Mouse (Mus musculus) cerebral cortex, adult 2 months (tissue): Measurements from ENCODE around the gene Gabarapl1.

Experiments
- WGBS: fragments of 180-500 bp; shearing (Covaris S2); methylation state at CpG from one replicate; pipeline ENCODE4 v1.1.7; 2018; 5-methylcytosine and 5-hydroxymethylcytosine counted together

Gene Gabarapl1

DNA sequence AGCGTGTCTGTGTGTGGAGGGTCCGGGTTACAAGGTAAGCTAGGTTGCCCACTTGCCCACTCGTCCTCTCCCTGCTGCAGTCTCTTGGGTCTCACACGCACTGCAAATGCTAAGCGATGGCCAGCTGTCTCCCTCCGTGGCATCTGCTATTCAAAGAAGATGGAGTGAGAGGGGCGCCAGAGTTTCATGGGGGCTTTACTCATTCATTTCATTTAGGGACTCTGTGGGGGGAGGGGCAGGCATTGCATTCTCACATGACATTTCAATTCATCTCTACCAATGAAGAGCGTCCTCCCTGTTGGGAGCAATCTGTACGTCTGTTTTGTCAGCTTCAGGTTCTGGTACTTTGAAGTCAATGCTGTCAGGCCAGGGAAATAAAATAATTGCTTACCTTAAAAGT is 9.0 kb downstream of the Gabarapl1 start:
- 55% methylated on average over 9 of the region's 9 CpGs for WGBS

GRCm38 (mm10) chr6:129542540-129542939 is 9.6 kb downstream of the Gabarapl1 start:
- 59% methylated on average over 3 of the region's 3 CpGs for WGBS

- WGBS = 42% methylated on average over 6 of the region's 6 CpGs
These were observed 11.0 kb downstream of the Gabarapl1 start for GRCm38 (mm10) chr6:129543709-129544606.

- WGBS = 88% methylated on average over 2 of the region's 2 CpGs
These were observed 14.3 kb downstream of the Gabarapl1 start for GRCm38 (mm10) chr6:129547277-129547676.

DNA sequence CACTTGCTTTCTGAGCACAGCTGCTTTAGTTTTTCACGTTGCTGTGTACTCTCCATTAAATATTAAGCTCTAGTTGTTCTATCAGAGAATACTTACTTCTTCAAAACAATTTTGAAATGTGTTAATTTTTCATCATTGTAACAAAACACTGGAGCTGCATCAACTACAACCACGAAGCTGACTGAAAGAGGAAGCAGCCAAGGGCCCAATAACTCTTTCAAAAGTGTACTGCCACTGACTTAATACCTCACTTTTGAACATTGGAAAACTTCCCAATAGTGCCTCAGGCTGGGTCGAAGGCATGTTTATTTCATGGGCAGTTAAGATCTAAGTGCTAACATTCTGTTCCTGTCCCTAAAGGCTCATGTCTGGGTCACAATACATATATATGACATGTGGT is 15.0 kb downstream of the Gabarapl1 start:
- WGBS = 77% methylated on average over 3 of the region's 3 CpGs

DNA sequence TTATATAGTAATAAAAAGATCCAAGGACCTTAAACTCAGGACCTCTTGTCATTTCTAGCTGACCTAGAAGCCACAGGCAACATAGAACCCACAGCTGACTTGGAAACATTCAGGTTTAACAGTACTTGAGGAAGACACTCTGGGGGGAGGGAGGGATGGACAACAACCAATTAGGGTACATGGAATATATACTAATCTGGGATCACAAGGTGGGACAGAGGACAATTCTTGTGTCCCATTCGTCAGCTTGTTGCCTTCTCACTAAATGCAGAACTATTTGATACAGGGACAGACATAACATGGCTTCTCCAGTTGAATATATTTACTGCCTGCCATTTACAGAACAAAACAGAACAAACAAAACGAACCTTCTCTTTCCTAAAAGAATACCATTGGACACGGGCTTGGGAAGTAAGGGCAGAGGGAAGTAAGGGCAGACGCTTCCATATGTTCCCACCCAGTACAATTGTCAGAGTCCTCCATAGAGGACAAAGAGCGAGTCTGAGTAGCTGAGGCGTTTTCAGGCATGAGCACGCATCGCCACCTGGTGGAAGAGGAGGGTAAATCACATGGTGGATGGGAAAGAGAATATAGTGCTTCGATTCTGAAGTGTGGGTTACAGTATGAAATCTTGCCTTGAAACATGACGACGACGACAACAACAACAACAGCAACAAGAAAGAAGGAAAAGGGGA is 26.1 kb downstream of the Gabarapl1 start:
- WGBS = 11% methylated on average over 12 of the region's 12 CpGs

GRCm38 (mm10) chr6:129559641-129560027 is 26.7 kb downstream of the Gabarapl1 start:
- 54% methylated on average over 4 of the region's 4 CpGs for WGBS

DNA sequence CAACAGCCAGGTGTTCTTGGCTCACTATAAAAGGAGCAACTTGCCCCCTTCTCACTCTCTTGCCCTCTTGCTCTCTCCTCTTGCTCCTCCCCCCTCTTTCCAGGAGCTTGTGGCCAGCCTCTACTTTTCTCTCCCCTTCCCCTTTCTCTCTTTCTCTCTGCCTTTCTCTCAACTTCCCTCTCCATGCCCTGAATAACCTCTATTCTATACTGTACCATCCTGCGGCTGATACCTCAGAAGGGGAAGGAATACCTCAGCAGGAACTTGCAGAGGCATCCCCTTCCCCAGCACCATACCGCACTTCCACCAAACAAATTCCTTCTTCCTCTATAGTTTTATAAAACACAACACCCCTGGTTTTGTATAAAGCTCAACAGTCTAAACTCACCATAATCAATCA is 32.3 kb downstream of the Gabarapl1 start:
- WGBS = 85% methylated on average over 2 of the region's 2 CpGs

DNA sequence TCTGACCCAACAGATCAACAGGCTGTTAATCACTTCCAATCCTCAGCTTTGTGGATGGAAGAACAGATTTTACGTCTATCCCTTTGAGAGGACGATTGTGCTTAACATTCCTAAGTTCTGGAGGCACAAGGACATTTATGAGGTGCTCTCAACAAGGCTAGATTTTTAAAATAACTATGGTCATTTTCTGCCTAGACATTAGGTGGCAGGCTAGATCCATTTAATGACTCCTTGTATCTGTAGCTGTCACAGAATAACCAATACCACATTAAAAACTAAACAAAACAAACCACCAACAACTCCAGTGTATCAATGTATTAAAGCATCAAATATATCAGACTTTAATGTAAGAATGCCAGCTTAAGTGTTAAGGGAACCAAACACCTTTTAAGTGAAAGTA is 42.4 kb downstream of the Gabarapl1 start:
- 47% methylated on average over 2 of the region's 2 CpGs for WGBS

GRCm38 (mm10) chr6:129577605-129578004 is 44.6 kb downstream of the Gabarapl1 start, which contains the start of gene Klre1:
TSS of gene Klre1 (plus strand) at chr6:129577905.
- 92% methylated on average over 8 of the region's 8 CpGs for WGBS

- 61% methylated on average over 4 of the region's 4 CpGs for WGBS
These were observed 48.3 kb downstream of the Gabarapl1 start for GRCm38 (mm10) chr6:129581274-129581673.

GRCm38 (mm10) chr6:129581896-129582295 is 48.9 kb downstream of the Gabarapl1 start:
- 87% methylated on average over 4 of the region's 4 CpGs for WGBS

DNA sequence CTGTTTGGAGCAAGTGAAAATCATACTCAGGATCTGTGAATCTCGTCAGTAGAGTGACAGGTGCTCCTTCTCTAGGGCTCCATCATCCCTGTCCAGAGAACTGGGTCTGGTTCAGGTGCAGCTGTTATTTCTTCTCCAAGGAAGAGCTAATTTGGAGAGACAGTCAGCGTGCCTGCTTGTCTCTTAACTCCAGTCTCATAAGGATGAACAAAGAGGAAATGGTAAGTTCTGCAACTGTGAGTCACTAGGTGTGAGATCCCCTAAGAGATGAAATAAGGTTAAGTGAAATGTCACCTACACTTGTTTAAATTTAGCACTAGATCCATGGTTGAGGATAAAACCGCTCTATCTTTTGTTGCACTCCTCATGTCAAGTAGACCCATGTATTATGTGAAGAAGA is 50.1 kb downstream of the Gabarapl1 start:
- 75% methylated on average over 3 of the region's 3 CpGs for WGBS

- 74% methylated on average over 3 of the region's 3 CpGs for WGBS
These were observed 58.5 kb downstream of the Gabarapl1 start, which contains the start of gene Klrd1 for GRCm38 (mm10) chr6:129591508-129591907. TSS of gene Klrd1 (plus strand) at chr6:129591782.
